Mouse (Mus musculus): ENCODE measurements around the gene Zmynd8.

DNA sequence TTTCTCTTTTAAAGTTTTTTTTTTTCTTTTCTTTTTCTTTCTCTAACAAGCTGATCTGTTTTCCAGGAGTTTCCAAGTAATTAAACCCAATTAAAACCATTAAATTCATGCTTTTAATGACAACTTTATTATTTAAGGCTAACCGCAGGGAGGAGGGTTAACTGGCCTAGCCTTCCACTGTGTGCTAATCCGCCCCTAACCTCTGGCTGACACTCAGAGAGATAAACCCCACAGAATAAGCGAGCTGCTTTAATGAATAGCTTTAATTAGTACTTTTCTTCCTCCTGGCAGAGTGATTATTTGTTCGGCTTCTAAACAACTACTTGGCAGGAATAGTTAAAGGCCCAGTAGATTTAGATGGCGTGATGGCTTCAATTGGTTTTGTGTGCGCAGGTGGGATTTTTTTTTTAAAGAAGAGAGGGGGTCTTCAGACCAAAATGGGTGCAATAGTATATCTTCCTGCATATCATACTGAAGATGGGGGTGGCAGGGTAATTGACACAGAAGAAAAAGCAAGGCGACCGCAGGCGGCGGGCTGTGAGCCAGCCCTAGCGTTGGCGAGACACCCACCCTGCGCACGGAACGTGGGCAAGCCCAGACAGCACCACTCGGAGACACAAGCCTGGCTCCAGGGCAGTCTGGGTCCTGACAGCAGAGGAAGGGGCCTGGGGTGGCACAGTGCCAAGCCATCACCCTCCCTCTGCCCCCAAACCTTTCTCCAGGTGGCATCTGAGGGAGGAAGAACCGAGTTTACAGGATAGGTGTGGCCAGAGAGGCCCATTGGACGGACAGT, 153.3 kb downstream of the Zmynd8 start:
- TF ChIP-seq CTCF (IDR thresholded peaks at IDR 0.05; ENCODE audit: borderline replicate concordance, insufficient read depth, low read depth, low read length) (no peak), POLR2A (IDR thresholded peaks at IDR 0.05; ENCODE audit: borderline replicate concordance, insufficient read depth, low read length) (no peak)
